Mouse (Mus musculus): ENCODE results near the gene Adam12. TPM values are rescaled to one million over a fixed set of nuclear protein-coding genes. Genes with fewer than 3 reads are reported as not detected.

The Adam12 gene
- polyA plus RNA-seq, 1 experiment from 2014 or later, result 3.1 TPM

DNA sequence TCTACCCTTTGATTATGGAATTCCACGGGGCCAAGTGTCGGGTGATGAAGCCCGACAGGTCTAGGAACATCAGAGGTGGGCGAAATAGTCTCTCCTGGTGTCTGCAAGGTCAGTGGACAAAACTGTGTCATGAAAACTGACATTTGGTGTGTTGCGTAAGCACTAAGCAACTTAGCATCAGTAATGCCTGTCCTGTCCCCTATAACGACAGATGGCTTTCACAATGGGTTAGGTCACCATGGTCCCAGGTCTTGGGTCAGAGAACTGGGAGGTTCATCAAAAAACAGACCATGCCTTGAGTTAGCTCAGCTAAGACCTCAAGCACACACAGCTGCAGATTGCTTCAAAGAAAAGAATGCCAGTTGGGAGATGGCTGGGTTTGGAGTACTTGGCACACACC, 200.2 kb downstream of the Adam12 start:
- Histone ChIP-seq H3K27ac (ENCODE audit: low read depth, low read length) (no peak overlapping the region), H3K4me3 (ENCODE audit: low read depth, low read length) (no peak overlapping the region), H3K9ac (ENCODE audit: low read depth, low read length) (no peak overlapping the region), H3K27me3 (ENCODE audit: control insufficient read depth, insufficient read depth, low read length) (no peaks in the 10 kb centered on the region), H3K36me3 (ENCODE audit: control insufficient read depth, insufficient read depth, low read length) (no peaks in the 10 kb centered on the region), H3K9me3 (ENCODE audit: control insufficient read depth, low read length) (no peaks in the 10 kb centered on the region), H3K4me1 (replicated peaks; ENCODE audit: control insufficient read depth, insufficient read depth, low read length) (no peaks in the 10 kb centered on the region; the same call in 1 of the 2 replicates), H3K4me2 (replicated peaks; ENCODE audit: low read depth, low read length) (no peak overlapping the region)
- DNase-seq (ENCODE audit: low spot score) (no peak), ATAC-seq (ENCODE audit: low FRiP score) (no peak)
- WGBS, result 89% methylated on average over 6 of the region's 6 CpGs

- Histone ChIP-seq H3K36me3 (ENCODE audit: control insufficient read depth, insufficient read depth, low read length) (no peaks in the 10 kb centered on the region), H3K27ac (ENCODE audit: low read depth, low read length) (no peak overlapping the region), H3K4me1 (replicated peaks; ENCODE audit: control insufficient read depth, insufficient read depth, low read length) (no peaks in the 10 kb centered on the region; the same call in 1 of the 2 replicates), H3K9ac (ENCODE audit: low read depth, low read length) (no peak overlapping the region), H3K4me2 (replicated peaks; ENCODE audit: low read depth, low read length) (no peak overlapping the region), H3K4me3 (ENCODE audit: low read depth, low read length) (no peak overlapping the region), H3K27me3 (ENCODE audit: control insufficient read depth, insufficient read depth, low read length) (no peaks in the 10 kb centered on the region), H3K9me3 (ENCODE audit: control insufficient read depth, low read length) (no peaks in the 10 kb centered on the region)
- DNase-seq (ENCODE audit: low spot score) (no peak), ATAC-seq (ENCODE audit: low FRiP score) (no peak)
- WGBS, result 83% methylated on average over 2 of the region's 2 CpGs
These were observed 200.7 kb downstream of the Adam12 start for GRCm38 (mm10) chr7:134031256-134031655.

- H3K9me3 ChIP-seq (ENCODE audit: control insufficient read depth, low read length), result no peaks in the 10 kb centered on the region
- ATAC-seq (ENCODE audit: low FRiP score) (no peak), DNase-seq (ENCODE audit: low spot score) (no peak)
- H3K9ac ChIP-seq (ENCODE audit: low read depth, low read length), result no peak overlapping the region
- no peak overlapping the region for H3K27ac ChIP-seq (ENCODE audit: low read depth, low read length)
- H3K36me3 ChIP-seq (ENCODE audit: control insufficient read depth, insufficient read depth, low read length), result no peaks in the 10 kb centered on the region
- no peak overlapping the region for H3K4me3 ChIP-seq (ENCODE audit: low read depth, low read length)
- H3K4me2 ChIP-seq (replicated peaks; ENCODE audit: low read depth, low read length), result no peak overlapping the region
- whole genome bisulfite sequencing, result 89% methylated on average over 7 of the region's 7 CpGs
- no peaks in the 10 kb centered on the region; the same call in 1 of the 2 replicates for H3K4me1 ChIP-seq (replicated peaks; ENCODE audit: control insufficient read depth, insufficient read depth, low read length)
- H3K27me3 ChIP-seq (ENCODE audit: control insufficient read depth, insufficient read depth, low read length), result no peaks in the 10 kb centered on the region
These were observed 203.6 kb downstream of the Adam12 start for GRCm38 (mm10) chr7:134028281-134028830.

GRCm38 (mm10) chr7:134027020-134027415, 204.9 kb downstream of the Adam12 start:
- no peaks in the 10 kb centered on the region for H3K27me3 ChIP-seq (ENCODE audit: control insufficient read depth, insufficient read depth, low read length)
- no peaks in the 10 kb centered on the region; the same call in 1 of the 2 replicates for H3K4me1 ChIP-seq (replicated peaks; ENCODE audit: control insufficient read depth, insufficient read depth, low read length)
- H3K9me3 ChIP-seq (ENCODE audit: control insufficient read depth, low read length), result no peaks in the 10 kb centered on the region
- H3K4me3 ChIP-seq (ENCODE audit: low read depth, low read length), result no peak overlapping the region
- no peak overlapping the region for H3K4me2 ChIP-seq (replicated peaks; ENCODE audit: low read depth, low read length)
- H3K27ac ChIP-seq (ENCODE audit: low read depth, low read length), result 0 out of 2 replicates have a peak overlapping the region, but pooled peaks have one; percentile 27
- H3K9ac ChIP-seq (ENCODE audit: low read depth, low read length), result no peak overlapping the region
- DNase-seq (ENCODE audit: low spot score) (no peak), ATAC-seq (ENCODE audit: low FRiP score) (no peak)
- WGBS, result 25% methylated on average over 5 of the region's 5 CpGs
- H3K36me3 ChIP-seq (ENCODE audit: control insufficient read depth, insufficient read depth, low read length), result no peaks in the 10 kb centered on the region

- DNase-seq (ENCODE audit: low spot score) (no peak), ATAC-seq (ENCODE audit: low FRiP score) (no peak)
- no peaks in the 10 kb centered on the region for H3K36me3 ChIP-seq (ENCODE audit: control insufficient read depth, insufficient read depth, low read length)
- 0 out of 2 replicates have a peak overlapping the region, but pooled peaks have one; percentile 27 for H3K27ac ChIP-seq (ENCODE audit: low read depth, low read length)
- 62% methylated on average over 16 of the region's 16 CpGs for WGBS
- no peak overlapping the region for H3K4me2 ChIP-seq (replicated peaks; ENCODE audit: low read depth, low read length)
- H3K4me3 ChIP-seq (ENCODE audit: low read depth, low read length), result no peak overlapping the region
- H3K27me3 ChIP-seq (ENCODE audit: control insufficient read depth, insufficient read depth, low read length), result no peaks in the 10 kb centered on the region
- H3K9me3 ChIP-seq (ENCODE audit: control insufficient read depth, low read length), result no peaks in the 10 kb centered on the region
- H3K4me1 ChIP-seq (replicated peaks; ENCODE audit: control insufficient read depth, insufficient read depth, low read length), result no peaks in the 10 kb centered on the region; the same call in 1 of the 2 replicates
- H3K9ac ChIP-seq (ENCODE audit: low read depth, low read length), result no peak overlapping the region
These were observed 205.5 kb downstream of the Adam12 start for GRCm38 (mm10) chr7:134026200-134027019.

DNA sequence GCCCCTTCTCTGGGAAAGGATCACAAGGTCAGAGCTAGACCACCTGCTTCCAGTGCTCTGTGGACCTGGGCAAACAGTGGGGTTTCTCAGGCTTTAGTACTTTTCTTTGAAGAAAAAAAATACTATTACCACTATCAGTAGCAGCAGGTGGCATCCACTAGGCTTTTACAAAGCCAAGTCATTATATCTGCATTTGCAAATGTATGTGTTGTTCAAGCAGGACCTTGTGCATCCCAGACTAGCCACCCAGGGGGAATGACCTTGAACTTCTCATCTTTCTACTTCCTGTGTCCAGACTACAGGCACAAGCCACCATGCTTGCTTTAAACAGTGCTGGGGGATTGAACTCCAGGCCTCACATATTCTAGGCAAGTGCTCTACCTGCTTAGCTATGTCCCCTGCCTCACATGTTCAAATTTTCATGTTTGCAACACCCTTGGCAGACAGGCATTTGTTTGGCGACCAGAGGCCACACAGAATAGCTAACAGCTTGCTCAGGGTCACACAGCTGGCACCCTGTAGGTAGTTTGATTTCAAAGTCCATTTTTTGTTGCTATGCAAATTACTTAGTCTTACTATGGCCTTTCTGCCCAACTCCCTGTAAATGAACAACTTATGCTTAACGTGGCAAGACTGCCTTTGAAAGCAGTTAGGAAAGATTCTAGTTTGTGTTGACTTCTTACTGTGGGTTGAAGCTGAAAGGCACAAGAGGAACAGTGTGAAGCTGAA, 209.6 kb downstream of the Adam12 start:
- no peak for DNase-seq (ENCODE audit: low spot score)
- H3K27me3 ChIP-seq (ENCODE audit: control insufficient read depth, insufficient read depth, low read length), result no peaks in the 10 kb centered on the region

DNA sequence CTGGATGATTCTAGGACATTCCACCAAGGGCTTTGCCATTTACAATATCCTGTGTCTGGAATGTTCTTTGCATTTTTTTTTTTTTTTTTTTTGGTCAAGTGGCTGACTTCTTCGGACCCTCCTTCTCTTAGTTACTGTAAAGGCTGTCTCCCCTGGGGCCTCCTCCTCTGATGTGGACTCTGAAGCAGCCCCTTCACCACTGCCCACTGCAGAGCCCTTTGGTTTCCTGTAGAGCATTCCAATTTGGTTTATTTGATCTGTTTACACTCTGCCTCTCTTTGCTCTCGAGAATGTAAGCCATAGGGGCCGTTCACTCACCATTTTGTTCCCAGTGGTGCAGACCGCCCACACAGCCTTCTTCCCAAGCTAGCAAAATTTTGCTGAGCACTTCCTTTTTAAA, 216.7 kb downstream of the Adam12 start:
- WGBS, result 58% methylated on average over 4 of the region's 4 CpGs
- no peak overlapping the region for H3K27ac ChIP-seq (ENCODE audit: low read depth, low read length)

More for the DNA sequence above, 209.6 kb downstream of the Adam12 start:
- Histone ChIP-seq H3K27ac (ENCODE audit: low read depth, low read length) (no peak overlapping the region), H3K4me3 (ENCODE audit: low read depth, low read length) (no peak overlapping the region), H3K9me3 (ENCODE audit: control insufficient read depth, low read length) (no peaks in the 10 kb centered on the region), H3K4me2 (replicated peaks; ENCODE audit: low read depth, low read length) (no peak overlapping the region), H3K4me1 (replicated peaks; ENCODE audit: control insufficient read depth, insufficient read depth, low read length) (no peaks in the 10 kb centered on the region), H3K9ac (ENCODE audit: low read depth, low read length) (no peak overlapping the region), H3K36me3 (ENCODE audit: control insufficient read depth, insufficient read depth, low read length) (no peaks in the 10 kb centered on the region)
- ATAC-seq (ENCODE audit: low FRiP score), result no peak
- 62% methylated on average over 2 of the region's 2 CpGs for WGBS

GRCm38 (mm10) chr7:134014733-134015132, 217.2 kb downstream of the Adam12 start:
- H3K27ac ChIP-seq (ENCODE audit: low read depth, low read length), result no peak overlapping the region
- H3K27me3 ChIP-seq (ENCODE audit: control insufficient read depth, insufficient read depth, low read length), result no peaks in the 10 kb centered on the region
- H3K4me2 ChIP-seq (replicated peaks; ENCODE audit: low read depth, low read length), result no peak overlapping the region
- H3K9ac ChIP-seq (ENCODE audit: low read depth, low read length), result no peak overlapping the region
- H3K4me3 ChIP-seq (ENCODE audit: low read depth, low read length), result no peak overlapping the region
- no peaks in the 10 kb centered on the region for H3K4me1 ChIP-seq (replicated peaks; ENCODE audit: control insufficient read depth, insufficient read depth, low read length)
- 38% methylated on average over 7 of the region's 7 CpGs for WGBS
- no peak for ATAC-seq (ENCODE audit: low FRiP score)
- H3K9me3 ChIP-seq (ENCODE audit: control insufficient read depth, low read length), result no peaks in the 10 kb centered on the region
- H3K36me3 ChIP-seq (ENCODE audit: control insufficient read depth, insufficient read depth, low read length), result no peaks in the 10 kb centered on the region
- DNase-seq (ENCODE audit: low spot score), result no peak

More for the DNA sequence above, 216.7 kb downstream of the Adam12 start:
- H3K4me3 ChIP-seq (ENCODE audit: low read depth, low read length), result no peak overlapping the region
- no peaks in the 10 kb centered on the region for H3K4me1 ChIP-seq (replicated peaks; ENCODE audit: control insufficient read depth, insufficient read depth, low read length)
- no peaks in the 10 kb centered on the region for H3K36me3 ChIP-seq (ENCODE audit: control insufficient read depth, insufficient read depth, low read length)
- H3K4me2 ChIP-seq (replicated peaks; ENCODE audit: low read depth, low read length), result no peak overlapping the region
- ATAC-seq (ENCODE audit: low FRiP score), result no peak
- no peaks in the 10 kb centered on the region for H3K27me3 ChIP-seq (ENCODE audit: control insufficient read depth, insufficient read depth, low read length)
- no peak for DNase-seq (ENCODE audit: low spot score)
- no peaks in the 10 kb centered on the region for H3K9me3 ChIP-seq (ENCODE audit: control insufficient read depth, low read length)
- H3K9ac ChIP-seq (ENCODE audit: low read depth, low read length), result no peak overlapping the region
